18 mouse cellular contexts compared by ENCODE assay signal in genomic region chr11:99170547-99171267, GRCm38 (mm10). TPM values are rescaled to one million over a fixed set of nuclear protein-coding genes. Genes with fewer than 3 reads are reported as not detected.
DNase-seq lines count a peak whose midpoint lies in the region; ATAC-seq lines count a peak whose summit lies in the region.
"Had no signal": no experiment of that assay in that cellular context is flagged by ENCODE, and none has a peak within 500 bp of the region (broad histone marks: within the 10 kb centered on the region; RNA-seq: fewer than 3 reads in every experiment).

No protein-coding gene starts in this region.

- H3K27me3 ChIP-seq in heart, embryonic 16.5 days (ENCODE audit: control insufficient read depth, insufficient read depth, low read length), result no peaks in the 10 kb centered on the region
- no peaks in the 10 kb centered on the region for H3K27me3 ChIP-seq in heart, embryonic 11.5 days (ENCODE audit: control insufficient read depth, insufficient read depth, low read length)
- H3K27me3 ChIP-seq: forebrain, embryonic 15.5 days; liver, embryonic 12.5 days; midbrain, embryonic 13.5 days had no signal

- no peaks in the 10 kb centered on the region for H3K4me1 ChIP-seq in heart, embryonic 16.5 days (ENCODE audit: control insufficient read depth, insufficient read depth, low read length)
- H3K4me1 ChIP-seq in heart, embryonic 11.5 days (ENCODE audit: control insufficient read depth, insufficient read depth, low read length), result no peaks in the 10 kb centered on the region
- H3K4me1 ChIP-seq: embryonic facial prominence, embryonic 12.5 days; forebrain, embryonic 15.5 days; liver, embryonic 12.5 days; midbrain, embryonic 13.5 days had no signal

- intact Hi-C loops in left cerebral cortex, postnatal 4 days (cut with DNase I), result no loop called here

- no peak overlapping the region for H3K4me3 ChIP-seq in heart, embryonic 16.5 days (ENCODE audit: low read length)
- no peak overlapping the region for H3K4me3 ChIP-seq in heart, embryonic 11.5 days (ENCODE audit: low read depth, low read length)
- H3K4me3 ChIP-seq: embryonic facial prominence, embryonic 12.5 days; forebrain, embryonic 15.5 days; liver, embryonic 12.5 days; midbrain, embryonic 13.5 days had no signal

- no peaks in the 10 kb centered on the region for H3K36me3 ChIP-seq in heart, embryonic 16.5 days (ENCODE audit: control insufficient read depth, insufficient read depth)
- H3K36me3 ChIP-seq in heart, embryonic 11.5 days (ENCODE audit: control insufficient read depth, insufficient read depth, low read length), result no peaks in the 10 kb centered on the region
- H3K36me3 ChIP-seq: embryonic facial prominence, embryonic 12.5 days; forebrain, embryonic 15.5 days; liver, embryonic 12.5 days; midbrain, embryonic 13.5 days had no signal

- peak; percentile 94 for DNase-seq in naive thymus-derived CD4-positive, alpha-beta T cell, adult 2 months (ENCODE audit: low read depth)
- peak; percentile 69 for DNase-seq in thymus, postnatal 14 days
- no peak for DNase-seq in embryo, embryonic 10.5 days (ENCODE audit: low spot score)
- DNase-seq in cerebellum, adult 9-10 months, result no peak
- no peak for DNase-seq in left cerebral cortex, postnatal 4 days
- DNase-seq: cerebellum, postnatal 10 days; heart, postnatal 4 days; kidney, postnatal 36 days; layer of hippocampus, postnatal 36 days; retina, postnatal 1 day had no signal

- H3K4me2 ChIP-seq in heart, embryonic 16.5 days (ENCODE audit: low read depth, low read length), result no peak overlapping the region
- H3K4me2 ChIP-seq in heart, embryonic 11.5 days, result no peak overlapping the region
- H3K4me2 ChIP-seq: embryonic facial prominence, embryonic 12.5 days; forebrain, embryonic 15.5 days; liver, embryonic 12.5 days; midbrain, embryonic 13.5 days had no signal

- WGBS in heart, embryonic 16.5 days, result 68% methylated on average over 12 of the region's 12 CpGs
- WGBS in heart, embryonic 11.5 days (ENCODE audit: insufficient replicate concordance), result 63% methylated on average over 12 of the region's 12 CpGs

- H3K9me3 ChIP-seq in heart, embryonic 16.5 days (replicated peaks; ENCODE audit: control insufficient read depth, low read length), result 0 out of 2 replicates have a peak, but pooled peaks cover 3% of the 10 kb centered on the region
- H3K9me3 ChIP-seq in heart, embryonic 11.5 days (replicated peaks; ENCODE audit: control insufficient read depth, low read length), result no peaks in the 10 kb centered on the region
- H3K9me3 ChIP-seq: embryonic facial prominence, embryonic 12.5 days; forebrain, embryonic 15.5 days; liver, embryonic 12.5 days had no signal

- H3K27ac ChIP-seq in heart, embryonic 16.5 days (ENCODE audit: low read length), result 0 out of 2 replicates have a peak overlapping the region, but pooled peaks have one; percentile 9
- no peak overlapping the region for H3K27ac ChIP-seq in heart, embryonic 11.5 days (ENCODE audit: low read depth, low read length)
- H3K27ac ChIP-seq: embryonic facial prominence, embryonic 12.5 days; forebrain, embryonic 15.5 days; liver, embryonic 12.5 days; midbrain, embryonic 13.5 days had no signal

- H3K9ac ChIP-seq in heart, embryonic 16.5 days (ENCODE audit: low read length), result no peak overlapping the region
- no peak overlapping the region for H3K9ac ChIP-seq in heart, embryonic 11.5 days (ENCODE audit: low read depth, low read length)
- H3K9ac ChIP-seq: embryonic facial prominence, embryonic 12.5 days; forebrain, embryonic 15.5 days; liver, embryonic 12.5 days; midbrain, embryonic 13.5 days had no signal

- no peak for ATAC-seq in heart, embryonic 16.5 days (replicated peaks; ENCODE audit: extremely low read depth, insufficient read depth, low FRiP score)
- ATAC-seq in heart, embryonic 11.5 days (replicated peaks; ENCODE audit: insufficient number of reproducible peaks, low FRiP score, low TSS enrichment), result no peak
- ATAC-seq in activated CD4-positive, CD25-positive, alpha-beta regulatory T cell, adult 4 months, result peak; percentile 79
- ATAC-seq: forebrain, embryonic 15.5 days; intestine, embryonic 16.5 days; liver, embryonic 12.5 days; midbrain, embryonic 13.5 days had no signal

RNA-seq across cellular contexts. Expression of gene Ccr7, which starts 15.8 kb away (rescaled TPM):
- 0.69 and 1.5 TPM in 2 replicates for polyA plus RNA-seq in heart, embryonic 16.5 days (2015; fragmentation: Nextera tagmentation; extraction: Ambion mirVana)
- polyA plus RNA-seq in heart, embryonic 11.5 days (2014; fragmentation: Nextera tagmentation; extraction: Ambion mirVana), result 0.21 and 0.36 TPM in 2 replicates
- polyA plus RNA-seq in activated CD4-positive, CD25-positive, alpha-beta regulatory T cell, adult 4 months (2017; shearing (Covaris generic)), result 100 to 1,000 TPM; 243 to 261 TPM
- not detected for total RNA-seq in left cerebral cortex, postnatal 4 days (2021)
- total RNA-seq: layer of hippocampus, postnatal 36 days had no signal
- polyA plus RNA-seq: forebrain, embryonic 15.5 days; midbrain, embryonic 13.5 days had no signal

Comparison
In these comparisons a context has a peak if more than half of its experiments do, and no peak if none do; other contexts are left out.
1. DNase-seq: peak in naive thymus-derived CD4-positive, alpha-beta T cell, adult 2 months (single experiment) and thymus, postnatal 14 days (single experiment); none in embryo, embryonic 10.5 days (single experiment), cerebellum, adult 9-10 months (single experiment) and left cerebral cortex, postnatal 4 days (single experiment).
2. RNA of gene Ccr7, which starts 15.8 kb away (polyA plus RNA-seq): 243 to 261 TPM in activated CD4-positive, CD25-positive, alpha-beta regulatory T cell, adult 4 months; 0.69 to 1.5 TPM in heart, embryonic 16.5 days and 0.21 to 0.36 TPM in heart, embryonic 11.5 days; every median in the first group is over 10 times any median in the second.